Mouse (Mus musculus) myocyte (in vitro differentiated cells): ENCODE measurements around the gene Gm45716.

Experiments
- CEBPB ChIP-seq: IDR thresholded peaks from 2 replicates; pipeline ENCODE4 v1.6.1; 2011; ENCODE audit warnings: mild to moderate bottlenecking, moderate library complexity; ENCODE audit not compliant: poor library complexity, insufficient read depth, severe bottlenecking
- MAX ChIP-seq: IDR thresholded peaks from one replicate; pipeline ENCODE4 v1.6.1; 2011; ENCODE audit warnings: low read depth, mild to moderate bottlenecking, control low read depth
- MYOD1 ChIP-seq, 3 experiments: IDR thresholded peaks; one replicate each; pipeline ENCODE4 v1.6.1; 2011; ENCODE audit warnings: control low read depth in 2 of 3, low read depth in 2 of 3, mild to moderate bottlenecking in 2 of 3, moderate library complexity in 1 of 3; ENCODE audit not compliant: insufficient read length in 2 of 3, control insufficient read depth in 1 of 3
- MYOG ChIP-seq, 3 experiments: IDR thresholded peaks; one replicate each; pipeline ENCODE4 v1.6.1; 2011; ENCODE audit warnings: control low read depth in 2 of 3, low read depth in 2 of 3, mild to moderate bottlenecking in 2 of 3; ENCODE audit not compliant: insufficient read length in 2 of 3, control insufficient read depth in 1 of 3, insufficient read depth in 1 of 3
- POLR2A ChIP-seq: IDR thresholded peaks from one replicate; pipeline ENCODE4 v1.6.1; 2011; ENCODE audit warnings: low read depth, mild to moderate bottlenecking, control low read depth, moderate library complexity; ENCODE audit not compliant: insufficient read length
- POLR2AphosphoS2 ChIP-seq: IDR thresholded peaks from one replicate; pipeline ENCODE4 v1.6.1; 2011; ENCODE audit warnings: low read depth, control low read depth; ENCODE audit not compliant: insufficient read length
- TCF12 ChIP-seq: IDR thresholded peaks from one replicate; pipeline ENCODE4 v1.6.1; 2011; ENCODE audit warnings: mild to moderate bottlenecking, control low read depth; ENCODE audit not compliant: poor library complexity, insufficient read depth, severe bottlenecking

DNA sequence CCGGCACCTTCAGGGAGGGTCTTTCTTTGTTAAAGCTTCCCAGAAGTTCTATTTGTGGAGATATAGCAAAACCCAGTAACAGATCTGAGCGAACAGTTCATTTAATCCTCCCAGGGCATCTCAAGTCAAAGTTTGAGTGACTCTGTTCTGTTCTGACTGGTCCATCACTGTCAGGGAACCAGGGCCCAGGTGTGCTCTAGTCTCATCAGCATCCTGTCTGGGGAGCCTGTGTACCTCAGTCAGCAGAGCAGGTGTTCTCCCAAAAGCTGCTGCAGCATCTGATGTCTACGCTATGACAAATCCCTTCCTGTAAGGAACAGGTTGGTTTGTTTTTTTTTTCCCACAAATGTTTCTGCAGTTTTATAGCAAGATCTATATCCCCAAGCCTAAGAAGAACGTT is 59.2 kb downstream of the Gm45716 start:
- TF ChIP-seq TCF12 (no peak), POLR2A (no peak), MYOD1 (IDR thresholded peaks at IDR 0.05; ENCODE audit: control insufficient read depth in 1 of 3, insufficient read length in 2 of 3, low read depth in 2 of 3) (no peak), MYOG (IDR thresholded peaks at IDR 0.05; ENCODE audit: control insufficient read depth in 1 of 3, insufficient read depth in 1 of 3, insufficient read length in 2 of 3, low read depth in 2 of 3) (no peak), MAX (no peak), CEBPB (no peak), POLR2AphosphoS2 (no peak)
